Mouse (Mus musculus) kidney, postnatal 4 days (tissue): ENCODE measurements at regions not wholly inside any gene's neighbourhood (a gene's known extent, or its start where the extent isn't known, plus 50 kb on each side); places are given as distances from the start of the nearest gene placed in this dataset.

Experiments used
- DNase-seq, 2 experiments: peaks; one replicate each; pipeline ENCODE4 v3.0.0; 2021; ENCODE audit warnings: mixed read lengths in 2 of 2

- no peak for DNase-seq
Observed at GRCm38 (mm10) chr14:92958138-92958537, 932.3 kb downstream of the Pcdh9 start.

- DNase-seq, result no peak
Observed at GRCm38 (mm10) chr14:92955485-92955884, 935.0 kb downstream of the Pcdh9 start.

GRCm38 (mm10) chr14:92907623-92908045, 982.8 kb downstream of the Pcdh9 start:
- peak; percentile 1 to 2 for DNase-seq

- no peak for DNase-seq
Observed at GRCm38 (mm10) chr14:92874548-92874947, 1015.9 kb downstream of the Pcdh9 start.

- no peak for DNase-seq
Observed at GRCm38 (mm10) chr14:92866462-92866861, 1024.0 kb downstream of the Pcdh9 start.

- DNase-seq, result no peak
Observed at GRCm38 (mm10) chr14:92862942-92863341, 1027.5 kb downstream of the Pcdh9 start.

GRCm38 (mm10) chr14:92860723-92861122, 1029.8 kb downstream of the Pcdh9 start:
- no peak for DNase-seq

- no peak for DNase-seq
Observed at GRCm38 (mm10) chr14:92833646-92834045, 1056.8 kb downstream of the Pcdh9 start.

- no peak for DNase-seq
Observed at GRCm38 (mm10) chr14:92829171-92829570, 1061.3 kb downstream of the Pcdh9 start.

GRCm38 (mm10) chr14:92826576-92827284, 1063.7 kb downstream of the Pcdh9 start:
- DNase-seq, result no peak

GRCm38 (mm10) chr14:92820061-92820460, 1070.4 kb downstream of the Pcdh9 start:
- DNase-seq, result no peak
